Mouse (Mus musculus) layer of hippocampus, adult 2 months (tissue): ENCODE data around the gene Rassf4. TPM values are rescaled to one million over a fixed set of nuclear protein-coding genes. Genes with fewer than 3 reads are reported as not detected.
A peak's percentile ranks its signal among the peaks of the same experiment; 100 is the strongest.

Experiments
- DNase-seq, 2 experiments: peaks; one replicate each; pipeline ENCODE4 v3.0.0; 2022; ENCODE audit warnings: low spot score in 2 of 2
- H3K27ac ChIP-seq: fragments of 200-600 bp; 2 replicates; pipeline ENCODE4 v1.8.1; 2022
- H3K4me3 ChIP-seq: fragments of 200-600 bp; 2 replicates; pipeline ENCODE4 v1.8.1; 2022; ENCODE audit warnings: mild to moderate bottlenecking
- CTCF ChIP-seq: fragments of 200-600 bp; conservative IDR thresholded peaks from 2 replicates; pipeline ENCODE4 v1.8.1; 2022; ENCODE audit warnings: antibody characterized with exemption, mild to moderate bottlenecking, moderate library complexity
- long read RNA-seq, 2 experiments: library from polyadenylated mRNA; stranded (forward); transcript quantifications; one replicate each; pipeline ENCODE4 v2.0.0; 2021; ENCODE audit warnings: borderline mapping rate in 2 of 2
- total RNA-seq, 2 experiments: library from RNA; stranded (reverse); gene quantifications; 2 replicates each; pipeline ENCODE4 v1.2.3; 2021

The Rassf4 gene
- 1 to 10 TPM; 3.8 to 6.0 TPM for total RNA-seq
- long read RNA-seq, experiment 1 = 0 reads
- long read RNA-seq, experiment 2, full-length matches to known transcripts = 1 of 2 reads
- long read RNA-seq, experiment 2, partial matches to known transcripts = 0 of 2 reads
- long read RNA-seq, experiment 2, other reads (novel, unspliced or antisense) = 1 of 2 reads

- DNase-seq = peak; percentile 63 to 66
- Histone ChIP-seq H3K4me3 (peak within 1 kb of the TSS; percentile 61), H3K27ac (peak within 1 kb of the TSS; percentile 68; the same call in 1 of the 2 replicates)
- no peak for TF ChIP-seq CTCF
Measured at GRCm38 (mm10) chr6:116673471-116674282, at the start of gene Rassf4. Gene Rassf4 (minus strand): TSS chr6:116673952.

- no peak for TF ChIP-seq CTCF
- no peak for DNase-seq
- Histone ChIP-seq H3K4me3 (no peak overlapping the region), H3K27ac (no peak overlapping the region)
Measured at GRCm38 (mm10) chr6:116718920-116719319, 45.2 kb upstream of the Rassf4 start.

- no peak for TF ChIP-seq CTCF
- no peak for DNase-seq
- no peak overlapping the region for H3K27ac ChIP-seq
- no peak overlapping the region for H3K4me3 ChIP-seq
Measured at GRCm38 (mm10) chr6:116718361-116718760, 44.6 kb upstream of the Rassf4 start.

GRCm38 (mm10) chr6:116717851-116718250 lies 44.1 kb upstream of the Rassf4 start:
- no peak for TF ChIP-seq CTCF
- no peak overlapping the region for H3K4me3 ChIP-seq
- H3K27ac ChIP-seq = no peak overlapping the region
- DNase-seq = no peak

GRCm38 (mm10) chr6:116716666-116717065 lies 42.9 kb upstream of the Rassf4 start, which contains the start of gene Tmem72:
Gene Tmem72 (minus strand): TSS chr6:116716913.
- no peak within 1 kb of the TSS for H3K27ac ChIP-seq
- no peak within 1 kb of the TSS for H3K4me3 ChIP-seq
- TF ChIP-seq CTCF = no peak
- no peak for DNase-seq

GRCm38 (mm10) chr6:116715166-116715565 lies 41.4 kb upstream of the Rassf4 start:
- no peak for TF ChIP-seq CTCF
- H3K27ac ChIP-seq = no peak overlapping the region
- no peak for DNase-seq
- no peak overlapping the region for H3K4me3 ChIP-seq

- Histone ChIP-seq H3K4me3 (no peak overlapping the region), H3K27ac (no peak overlapping the region)
- DNase-seq = no peak
- no peak for TF ChIP-seq CTCF
Measured at GRCm38 (mm10) chr6:116714576-116714975, 40.8 kb upstream of the Rassf4 start.

GRCm38 (mm10) chr6:116713966-116714365 lies 40.2 kb upstream of the Rassf4 start:
- Histone ChIP-seq H3K4me3 (no peak overlapping the region), H3K27ac (no peak overlapping the region)
- TF ChIP-seq CTCF = no peak
- DNase-seq = no peak

GRCm38 (mm10) chr6:116712503-116712902 lies 38.8 kb upstream of the Rassf4 start:
- no peak for DNase-seq
- no peak for TF ChIP-seq CTCF
- no peak overlapping the region for H3K27ac ChIP-seq

GRCm38 (mm10) chr6:116712062-116712461 lies 38.3 kb upstream of the Rassf4 start:
- DNase-seq = no peak
- no peak overlapping the region for H3K4me3 ChIP-seq
- TF ChIP-seq CTCF = peak; percentile 21; the same call in 1 of the 2 replicates
- H3K27ac ChIP-seq = no peak overlapping the region

More at GRCm38 (mm10) chr6:116712503-116712902, 38.8 kb upstream of the Rassf4 start:
- no peak overlapping the region for H3K4me3 ChIP-seq

- Histone ChIP-seq H3K4me3 (no peak overlapping the region), H3K27ac (no peak overlapping the region)
- DNase-seq = no peak
- TF ChIP-seq CTCF = no peak
Measured at GRCm38 (mm10) chr6:116704320-116704719, 30.6 kb upstream of the Rassf4 start.

GRCm38 (mm10) chr6:116700821-116701220 lies 27.1 kb upstream of the Rassf4 start:
- TF ChIP-seq CTCF = no peak
- Histone ChIP-seq H3K4me3 (no peak overlapping the region), H3K27ac (no peak overlapping the region)
- no peak for DNase-seq

- no peak for DNase-seq
- no peak for TF ChIP-seq CTCF
- Histone ChIP-seq H3K4me3 (no peak overlapping the region), H3K27ac (no peak overlapping the region)
Measured at GRCm38 (mm10) chr6:116697896-116698425, 24.2 kb upstream of the Rassf4 start.
